Mouse (Mus musculus): ENCODE measurements around the gene Zdhhc14.

DNA sequence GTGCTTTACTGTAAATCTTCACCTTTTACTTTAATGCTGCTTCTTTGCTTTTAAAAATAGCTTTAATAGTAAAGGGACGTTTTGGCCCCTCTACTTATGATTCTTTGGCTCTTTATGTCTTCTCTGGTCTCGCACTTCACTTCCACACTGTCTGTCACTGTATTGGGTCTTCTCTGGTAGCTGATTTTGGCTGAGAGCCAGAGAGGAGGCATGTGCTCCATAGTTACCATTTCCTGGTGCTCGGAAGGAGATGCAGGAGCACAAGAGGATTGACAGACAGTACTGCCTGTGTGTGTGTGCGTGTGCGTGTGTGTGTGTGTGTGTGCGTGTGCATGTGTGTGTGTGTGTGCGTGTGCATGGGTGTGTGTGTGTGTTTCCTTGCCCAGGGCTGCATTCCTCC is 14.2 kb downstream of the Zdhhc14 start:
- no peak for TF ChIP-seq CTCF (IDR thresholded peaks at IDR 0.05; ENCODE audit: control insufficient read depth, insufficient read depth, insufficient read length)
- no peak for TF ChIP-seq USF1 (IDR thresholded peaks at IDR 0.05; ENCODE audit: low read depth)
- no peak for TF ChIP-seq FOSL1 (IDR thresholded peaks at IDR 0.05; ENCODE audit: insufficient read depth, low read length, poor library complexity, severe bottlenecking)
- no peak for TF ChIP-seq CEBPB (IDR thresholded peaks at IDR 0.05; ENCODE audit: low read depth)
- no peak for TF ChIP-seq MAX (IDR thresholded peaks at IDR 0.05)
- no peak for TF ChIP-seq MYOG (IDR thresholded peaks at IDR 0.05; ENCODE audit: control insufficient read depth, extremely low read depth, insufficient read length)
- no peak for TF ChIP-seq MYOD1 (IDR thresholded peaks at IDR 0.05; ENCODE audit: control insufficient read depth, insufficient read length, low read depth)

Measured in C2C12 (cell line).